Mouse (Mus musculus) intestine, postnatal 0 days (tissue): Measurements from ENCODE around the gene Stox2. TPM values are rescaled to one million over a fixed set of nuclear protein-coding genes. Genes with fewer than 3 reads are reported as not detected.

ENCODE experiments used
- ATAC-seq: fragments of 200-750 bp; cut with Nextera tagmentation; 2 replicates; pipeline ENCODE4 v1.8.0; 2017; ENCODE audit warnings: mild to moderate bottlenecking, moderate TSS enrichment, moderate library complexity
- H3K27ac ChIP-seq: fragments of 300-500 bp; sonication (generic); 2 replicates; pipeline ENCODE4 v1.5.1; 2014; ENCODE audit warnings: mild to moderate bottlenecking, low read depth, low read length, moderate library complexity
- H3K27me3 ChIP-seq: fragments of 300-500 bp; sonication (generic); replicated peaks from 2 replicates; pipeline ENCODE4 v1.6.1; 2014; ENCODE audit warnings: low read length, mixed read lengths; ENCODE audit not compliant: control insufficient read depth, insufficient read depth
- H3K36me3 ChIP-seq: fragments of 300-500 bp; sonication (generic); 2 replicates; pipeline ENCODE4 v1.6.1; 2014; ENCODE audit warnings: mild to moderate bottlenecking, moderate library complexity; ENCODE audit not compliant: control insufficient read depth, insufficient read depth
- H3K4me1 ChIP-seq: fragments of 300-500 bp; sonication (generic); replicated peaks from 2 replicates; pipeline ENCODE4 v1.6.1; 2014; ENCODE audit warnings: antibody characterized with exemption, low read length, mixed read lengths; ENCODE audit not compliant: control insufficient read depth, insufficient read depth
- H3K4me2 ChIP-seq: fragments of 300-500 bp; sonication (generic); replicated peaks from 2 replicates; pipeline ENCODE4 v1.6.1; 2014; ENCODE audit warnings: low read depth, mild to moderate bottlenecking, moderate library complexity
- H3K4me3 ChIP-seq: fragments of 300-500 bp; sonication (generic); 2 replicates; pipeline ENCODE4 v1.5.1; 2014; ENCODE audit warnings: low read depth, low read length
- H3K9ac ChIP-seq: fragments of 300-500 bp; sonication (generic); 2 replicates; pipeline ENCODE4 v1.6.1; 2014; ENCODE audit warnings: mild to moderate bottlenecking, low read depth, low read length
- H3K9me3 ChIP-seq: fragments of 300-500 bp; sonication (generic); 2 replicates; pipeline ENCODE4 v1.6.1; 2016; ENCODE audit warnings: mixed run types; ENCODE audit not compliant: control insufficient read depth
- CTCF ChIP-seq: sonication (generic); IDR thresholded peaks from 2 replicates; pipeline ENCODE4 v1.5.1; 2016; ENCODE audit warnings: low read depth, mild to moderate bottlenecking, control low read depth, antibody characterized with exemption, moderate library complexity
- WGBS: fragments of 180-500 bp; shearing (Covaris S2); extraction: QIAGEN DNeasy Blood & Tissue Kit; methylation state at CpG from one replicate; pipeline ENCODE4 v1.1.7; 2014; 5-methylcytosine and 5-hydroxymethylcytosine counted together
- polyA plus RNA-seq: library from polyadenylated mRNA; unstranded; fragments of >200 nt; fragmentation: Nextera tagmentation; extraction: Ambion mirVana; gene quantifications from 2 replicates; pipeline ENCODE4 v1.2.1, GENCODE M21; 2015

Stox2 gene
- polyA plus RNA-seq, 1 experiment from 2014 or later: 3.2 TPM

DNA sequence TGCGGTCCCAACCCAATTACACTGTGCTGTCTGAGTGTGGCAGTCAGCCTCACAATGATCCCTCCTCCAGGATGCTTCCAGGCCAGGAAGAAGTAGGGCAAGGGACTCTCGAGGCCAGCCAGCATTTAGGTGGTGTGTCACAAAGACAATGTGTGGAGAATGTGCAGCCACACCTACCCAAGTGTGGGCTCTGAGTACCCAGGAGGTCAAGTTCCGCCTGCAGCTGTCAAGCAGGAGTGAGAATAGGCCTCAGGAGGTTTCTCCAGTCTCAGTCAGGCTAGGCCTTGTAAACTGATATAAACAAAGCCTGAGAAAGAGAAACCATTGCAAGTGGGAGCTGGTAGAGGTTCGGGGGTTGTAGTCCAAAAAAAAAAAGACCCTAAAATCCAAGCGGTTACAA is 139.8 kb downstream of the Stox2 start:
- Histone ChIP-seq H3K36me3 (no peaks in the 10 kb centered on the region), H3K27ac (no peak overlapping the region), H3K9ac (no peak overlapping the region), H3K4me1 (no peaks in the 10 kb centered on the region), H3K4me3 (no peak overlapping the region), H3K9me3 (no peaks in the 10 kb centered on the region), H3K27me3 (no peaks in the 10 kb centered on the region), H3K4me2 (no peak overlapping the region)
- no peak for TF ChIP-seq CTCF
- WGBS: 74% methylated on average over 5 of the region's 5 CpGs
- no peak for ATAC-seq

DNA sequence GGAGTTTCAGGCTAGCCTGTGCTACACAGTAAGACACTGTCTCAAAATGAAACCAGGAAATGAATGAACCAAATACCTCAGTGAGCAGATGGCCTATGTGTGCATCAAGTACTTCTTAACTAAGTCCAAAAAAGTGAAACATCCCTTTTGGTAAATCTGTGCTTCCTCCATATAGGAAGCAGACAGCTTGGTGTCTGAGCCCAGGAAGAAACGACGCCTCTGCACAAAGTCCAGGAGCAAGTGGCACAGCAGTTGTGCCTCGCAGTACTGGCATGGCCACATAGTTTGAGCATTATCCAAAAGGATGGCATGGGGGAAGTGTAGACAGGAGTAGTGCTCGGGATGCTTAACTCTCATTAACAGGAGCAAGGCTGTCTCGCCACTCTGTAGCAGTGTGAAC is 140.3 kb downstream of the Stox2 start:
- no peak overlapping the region for H3K4me3 ChIP-seq
- H3K27me3 ChIP-seq: no peaks in the 10 kb centered on the region
- no peaks in the 10 kb centered on the region for H3K36me3 ChIP-seq
- H3K4me1 ChIP-seq: no peaks in the 10 kb centered on the region
- no peak overlapping the region for H3K9ac ChIP-seq
- no peak for TF ChIP-seq CTCF
- WGBS: 79% methylated on average over 5 of the region's 5 CpGs
- no peak overlapping the region for H3K4me2 ChIP-seq
- no peak for ATAC-seq
- H3K9me3 ChIP-seq: no peaks in the 10 kb centered on the region
- H3K27ac ChIP-seq: no peak overlapping the region

DNA sequence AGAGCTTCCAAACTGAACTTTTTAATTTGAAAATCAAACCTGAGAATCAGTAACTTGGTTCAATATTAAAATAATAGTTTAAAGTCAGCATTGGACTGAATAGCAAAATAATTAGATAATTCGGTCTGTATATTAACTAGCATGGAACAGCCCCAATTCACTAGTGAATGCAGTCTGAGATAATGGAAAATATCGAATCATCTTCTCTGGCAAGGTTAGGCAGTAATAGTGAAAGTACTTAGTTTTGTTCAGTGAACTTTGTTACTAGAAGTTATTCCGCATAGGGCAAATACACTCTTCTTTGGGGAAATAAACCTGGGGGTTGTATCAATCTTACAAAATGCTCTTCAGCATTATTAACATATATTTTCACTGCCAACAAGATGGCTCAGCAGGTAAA is 147.7 kb downstream of the Stox2 start:
- Histone ChIP-seq H3K4me3 (no peak overlapping the region), H3K27me3 (no peaks in the 10 kb centered on the region), H3K36me3 (no peaks in the 10 kb centered on the region), H3K9me3 (no peaks in the 10 kb centered on the region), H3K9ac (no peak overlapping the region), H3K4me1 (no peaks in the 10 kb centered on the region), H3K4me2 (no peak overlapping the region), H3K27ac (no peak overlapping the region)
- ATAC-seq: no peak
- no peak for TF ChIP-seq CTCF
- WGBS: 86% methylated on average over 3 of the region's 3 CpGs

DNA sequence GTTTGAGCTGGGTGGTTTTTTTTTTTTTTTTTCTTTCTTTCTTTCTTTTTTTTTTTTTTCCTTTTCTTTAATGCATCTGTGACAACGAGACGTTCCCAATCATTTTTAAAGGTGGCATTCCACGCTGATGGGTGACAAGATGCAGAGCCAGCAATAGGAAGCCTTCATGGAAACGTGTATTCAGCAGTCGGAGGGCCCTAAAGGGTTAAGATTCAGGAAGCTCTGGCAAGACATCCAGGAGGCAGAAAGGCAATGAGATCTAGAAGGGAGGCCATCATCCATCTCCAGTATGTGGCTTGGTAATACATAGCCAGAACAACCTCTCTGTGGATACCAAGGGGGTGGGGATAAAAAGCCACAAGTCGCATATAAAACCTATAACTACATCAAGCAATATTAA is 156.5 kb downstream of the Stox2 start:
- WGBS: 20% methylated on average over 6 of the region's 6 CpGs
- ATAC-seq: no peak
- Histone ChIP-seq H3K4me3 (peak overlapping the region; percentile 65), H3K27me3 (peaks cover 7% of the 10 kb centered on the region; the same call in 1 of the 2 replicates), H3K4me1 (no peaks in the 10 kb centered on the region), H3K4me2 (peak overlapping the region; percentile 97), H3K27ac (no peak overlapping the region), H3K36me3 (no peaks in the 10 kb centered on the region), H3K9me3 (no peaks in the 10 kb centered on the region), H3K9ac (peak overlapping the region; percentile 62; the same call in 1 of the 2 replicates)
- no peak for TF ChIP-seq CTCF

DNA sequence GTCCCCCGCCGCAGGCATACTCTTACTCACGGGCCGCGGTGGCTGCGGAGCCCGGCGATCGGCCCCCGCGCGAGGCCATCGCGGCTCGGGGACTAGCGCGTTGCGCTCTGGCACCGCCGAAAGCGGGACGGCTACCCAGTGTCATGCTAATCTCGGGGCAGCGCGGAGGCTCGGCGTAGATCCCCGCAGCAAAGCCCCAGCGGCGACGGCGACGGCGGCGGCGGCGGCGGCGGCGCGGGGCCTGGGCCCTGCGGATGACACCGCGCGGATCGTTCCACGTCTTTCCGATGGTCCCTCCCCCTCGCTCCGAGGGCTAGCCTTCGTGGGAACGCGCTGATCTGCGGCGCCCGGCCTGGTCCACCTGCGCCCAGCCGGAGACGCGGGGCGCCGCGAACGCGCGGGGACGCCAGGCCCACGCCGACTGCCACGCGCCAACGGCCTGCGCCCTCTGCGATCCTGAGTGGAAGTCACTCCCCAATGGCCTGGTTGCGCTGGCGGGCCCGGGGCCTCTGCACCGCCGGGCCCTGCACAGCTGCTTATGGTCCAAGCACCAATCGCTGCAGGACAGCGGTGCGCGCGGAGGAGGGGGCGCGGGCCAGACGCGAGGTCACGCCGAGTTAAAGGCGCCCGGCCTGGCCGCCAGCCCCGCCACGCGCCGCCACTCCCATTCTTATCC is 157.2 kb downstream of the Stox2 start:
- TF ChIP-seq CTCF: no peak
- H3K9ac ChIP-seq: peak overlapping the region; percentile 62
- H3K27me3 ChIP-seq: peaks cover 7% of the 10 kb centered on the region; the same call in 1 of the 2 replicates
- H3K4me1 ChIP-seq: no peaks in the 10 kb centered on the region
- peak overlapping the region; percentile 97 for H3K4me2 ChIP-seq
- peak overlapping the region; percentile 23; the same call in 1 of the 2 replicates for H3K27ac ChIP-seq
- under 1% methylated on average over 93 of the region's 97 CpGs for WGBS
- no peaks in the 10 kb centered on the region for H3K36me3 ChIP-seq
- peak overlapping the region; percentile 65 for H3K4me3 ChIP-seq
- no peaks in the 10 kb centered on the region for H3K9me3 ChIP-seq
- ATAC-seq: peak; percentile 57

DNA sequence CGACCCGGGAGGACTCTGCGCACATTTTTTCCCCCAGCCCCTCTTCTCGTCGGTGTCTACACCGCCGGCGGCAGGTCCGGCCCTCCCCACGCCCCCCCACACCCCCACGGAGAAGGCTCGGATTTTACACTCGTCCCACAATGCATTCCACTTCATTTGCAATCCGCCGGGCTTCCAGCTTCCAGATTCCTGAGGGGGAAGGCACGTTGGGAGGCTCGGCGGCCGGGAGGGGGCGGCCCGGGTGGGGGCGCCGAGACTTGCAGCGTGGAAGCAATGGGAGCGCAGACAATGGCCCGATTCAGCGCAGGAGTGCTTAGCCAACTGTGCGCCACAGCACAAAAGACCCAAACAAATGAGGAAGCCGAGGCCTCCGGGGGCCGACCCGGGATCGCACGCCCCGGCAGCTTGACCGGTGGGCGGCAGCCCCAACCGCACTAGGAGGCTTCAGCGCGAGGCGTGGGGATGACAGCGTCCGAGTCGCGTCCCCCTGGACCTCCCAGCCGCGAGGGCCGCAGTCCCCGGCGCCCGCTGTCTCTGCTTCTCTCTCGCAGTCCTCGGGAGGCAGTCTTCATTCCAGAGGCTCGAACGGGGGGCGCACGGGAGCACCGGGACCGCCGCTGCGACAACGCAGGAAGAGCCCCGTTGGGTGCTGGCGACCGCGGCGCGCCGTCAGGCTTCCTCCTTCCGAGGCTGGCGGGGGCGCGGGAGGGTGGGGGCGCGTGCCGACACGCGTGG is 157.9 kb downstream of the Stox2 start:
- H3K4me2 ChIP-seq: peak overlapping the region; percentile 97
- peak overlapping the region; percentile 23; the same call in 1 of the 2 replicates for H3K27ac ChIP-seq
- H3K9me3 ChIP-seq: no peaks in the 10 kb centered on the region
- H3K27me3 ChIP-seq: peaks cover 7% of the 10 kb centered on the region; the same call in 1 of the 2 replicates
- ATAC-seq: peak; percentile 35
- H3K4me3 ChIP-seq: peak overlapping the region; percentile 65
- no peaks in the 10 kb centered on the region for H3K36me3 ChIP-seq
- H3K4me1 ChIP-seq: no peaks in the 10 kb centered on the region
- H3K9ac ChIP-seq: peak overlapping the region; percentile 62
- WGBS: under 1% methylated on average over 77 of the region's 78 CpGs
- TF ChIP-seq CTCF: 0 out of 2 replicates have a peak, but pooled peaks have one; percentile 3
